Mouse (Mus musculus) hindbrain, embryonic 11.5 days (tissue): ENCODE results near the gene Gm10840. TPM values are rescaled to one million over a fixed set of nuclear protein-coding genes. Genes with fewer than 3 reads are reported as not detected.

Source experiments
- ATAC-seq: fragments of 200-750 bp; cut with Nextera tagmentation; 2 replicates; pipeline ENCODE4 v1.8.0; 2017; ENCODE audit warnings: mild to moderate bottlenecking, moderate TSS enrichment, moderate library complexity; ENCODE audit not compliant: low FRiP score
- DNase-seq: peaks from one replicate; pipeline ENCODE4 v3.0.0-alpha.2; 2015; ENCODE audit warnings: low spot score
- H3K27ac ChIP-seq: fragments of 300-500 bp; sonication (generic); 2 replicates; pipeline ENCODE4 v1.5.1; 2014; ENCODE audit warnings: mild to moderate bottlenecking, low read depth, low read length
- H3K27me3 ChIP-seq: fragments of 300-500 bp; sonication (generic); 2 replicates; pipeline ENCODE4 v1.6.1; 2014; ENCODE audit warnings: mild to moderate bottlenecking, low read length, moderate library complexity, mixed read lengths; ENCODE audit not compliant: control insufficient read depth, insufficient read depth
- H3K36me3 ChIP-seq: fragments of 300-500 bp; sonication (generic); 2 replicates; pipeline ENCODE4 v1.6.1; 2014; ENCODE audit warnings: mild to moderate bottlenecking, low read length, moderate library complexity, mixed read lengths; ENCODE audit not compliant: control insufficient read depth, insufficient read depth
- H3K4me1 ChIP-seq: fragments of 300-500 bp; sonication (generic); replicated peaks from 2 replicates; pipeline ENCODE4 v1.6.1; 2014; ENCODE audit warnings: low read length, mixed read lengths; ENCODE audit not compliant: control insufficient read depth, insufficient read depth
- H3K4me2 ChIP-seq: fragments of 300-500 bp; sonication (generic); replicated peaks from 2 replicates; pipeline ENCODE4 v1.6.1; 2014; ENCODE audit warnings: mild to moderate bottlenecking, low read depth, low read length
- H3K4me3 ChIP-seq: fragments of 300-500 bp; sonication (generic); 2 replicates; pipeline ENCODE4 v1.5.1; 2014; ENCODE audit warnings: low read depth, low read length
- H3K9ac ChIP-seq: fragments of 300-500 bp; sonication (generic); 2 replicates; pipeline ENCODE4 v1.6.1; 2014; ENCODE audit warnings: low read depth, low read length
- H3K9me3 ChIP-seq: fragments of 300-500 bp; sonication (generic); 2 replicates; pipeline ENCODE4 v1.6.1; 2016; ENCODE audit warnings: low read length; ENCODE audit not compliant: control insufficient read depth
- WGBS: fragments of 180-500 bp; shearing (Covaris S2); extraction: QIAGEN DNeasy Blood & Tissue Kit; methylation state at CpG from one replicate; pipeline ENCODE4 v1.1.7; 2014; 5-methylcytosine and 5-hydroxymethylcytosine counted together
- polyA plus RNA-seq: library from polyadenylated mRNA; unstranded; fragments of >200 nt; fragmentation: Nextera tagmentation; extraction: Ambion mirVana; gene quantifications from 2 replicates; pipeline ENCODE4 v1.2.1, GENCODE M21; 2014

The Gm10840 gene
- polyA plus RNA-seq, 1 experiment from 2014 or later: not detected

GRCm38 (mm10) chr11:106132516-106132915 lies 28.1 kb upstream of the Gm10840 start:
- H3K27me3 ChIP-seq: no peaks in the 10 kb centered on the region

GRCm38 (mm10) chr11:106134580-106135528 lies 25.8 kb upstream of the Gm10840 start:
- peak overlapping the region; percentile 72 for H3K27ac ChIP-seq

More at GRCm38 (mm10) chr11:106132516-106132915, 28.1 kb upstream of the Gm10840 start:
- no peak overlapping the region for H3K4me2 ChIP-seq
- H3K9me3 ChIP-seq: no peaks in the 10 kb centered on the region
- H3K9ac ChIP-seq: no peak overlapping the region
- no peak overlapping the region for H3K27ac ChIP-seq
- DNase-seq (no peak), ATAC-seq (no peak)
- H3K4me1 ChIP-seq: 0 out of 2 replicates have a peak, but pooled peaks cover 3% of the 10 kb centered on the region
- 0 out of 2 replicates have a peak, but pooled peaks cover 2% of the 10 kb centered on the region for H3K36me3 ChIP-seq
- 91% methylated on average over 5 of the region's 5 CpGs for WGBS
- no peak overlapping the region for H3K4me3 ChIP-seq

GRCm38 (mm10) chr11:106151219-106151618 lies 9.4 kb upstream of the Gm10840 start:
- Histone ChIP-seq H3K4me1 (no peaks in the 10 kb centered on the region), H3K27ac (no peak overlapping the region), H3K36me3 (peaks cover 14% of the 10 kb centered on the region), H3K9ac (no peak overlapping the region), H3K4me2 (no peak overlapping the region), H3K9me3 (no peaks in the 10 kb centered on the region), H3K27me3 (no peaks in the 10 kb centered on the region), H3K4me3 (no peak overlapping the region)
- 92% methylated on average over 3 of the region's 3 CpGs for WGBS
- ATAC-seq: no peak
- no peak for DNase-seq

More at GRCm38 (mm10) chr11:106134580-106135528, 25.8 kb upstream of the Gm10840 start:
- Histone ChIP-seq H3K9me3 (no peaks in the 10 kb centered on the region), H3K36me3 (0 out of 2 replicates have a peak, but pooled peaks cover 2% of the 10 kb centered on the region), H3K4me3 (no peak overlapping the region), H3K4me1 (0 out of 2 replicates have a peak, but pooled peaks cover 3% of the 10 kb centered on the region), H3K9ac (no peak overlapping the region), H3K4me2 (no peak overlapping the region), H3K27me3 (no peaks in the 10 kb centered on the region)
- no peak for ATAC-seq
- DNase-seq: peak; percentile 38
- WGBS: 36% methylated on average over 8 of the region's 8 CpGs

GRCm38 (mm10) chr11:106152132-106152531 lies 8.5 kb upstream of the Gm10840 start:
- Histone ChIP-seq H3K4me3 (no peak overlapping the region), H3K4me1 (no peaks in the 10 kb centered on the region), H3K9ac (no peak overlapping the region), H3K27ac (no peak overlapping the region), H3K36me3 (peaks cover 14% of the 10 kb centered on the region), H3K27me3 (no peaks in the 10 kb centered on the region), H3K4me2 (no peak overlapping the region), H3K9me3 (no peaks in the 10 kb centered on the region)
- DNase-seq (no peak), ATAC-seq (no peak)
- 80% methylated on average over 8 of the region's 8 CpGs for WGBS

GRCm38 (mm10) chr11:106154091-106154490 lies 6.6 kb upstream of the Gm10840 start:
- no peak for DNase-seq
- no peak overlapping the region; the same call in 1 of the 2 replicates for H3K27ac ChIP-seq
- no peaks in the 10 kb centered on the region for H3K9me3 ChIP-seq
- ATAC-seq: no peak
- no peak overlapping the region for H3K4me3 ChIP-seq
- no peak overlapping the region for H3K4me2 ChIP-seq
- peaks cover 14% of the 10 kb centered on the region for H3K36me3 ChIP-seq
- WGBS: 80% methylated on average over 5 of the region's 5 CpGs
- peaks cover 12% of the 10 kb centered on the region for H3K4me1 ChIP-seq
- no peaks in the 10 kb centered on the region for H3K27me3 ChIP-seq
- no peak overlapping the region for H3K9ac ChIP-seq

GRCm38 (mm10) chr11:106154770-106155169 lies 5.9 kb upstream of the Gm10840 start:
- H3K4me2 ChIP-seq: no peak overlapping the region
- peaks cover 10% of the 10 kb centered on the region for H3K36me3 ChIP-seq
- DNase-seq: no peak
- peaks cover 13% of the 10 kb centered on the region for H3K4me1 ChIP-seq
- no peaks in the 10 kb centered on the region for H3K9me3 ChIP-seq
- no peak for ATAC-seq
- H3K4me3 ChIP-seq: no peak overlapping the region
- H3K27me3 ChIP-seq: no peaks in the 10 kb centered on the region
- no peak overlapping the region for H3K9ac ChIP-seq
- WGBS: 70% methylated on average over 2 of the region's 2 CpGs
- no peak overlapping the region for H3K27ac ChIP-seq

- Histone ChIP-seq H3K9ac (no peak overlapping the region), H3K36me3 (peaks cover 5% of the 10 kb centered on the region), H3K27ac (no peak overlapping the region)
These were observed 4.9 kb upstream of the Gm10840 start for GRCm38 (mm10) chr11:106155761-106156160.

GRCm38 (mm10) chr11:106156257-106156656 lies 4.4 kb upstream of the Gm10840 start:
- peaks cover 18% of the 10 kb centered on the region for H3K4me1 ChIP-seq
- no peak overlapping the region for H3K4me2 ChIP-seq
- no peaks in the 10 kb centered on the region for H3K27me3 ChIP-seq
- no peak for ATAC-seq
- no peak overlapping the region for H3K4me3 ChIP-seq
- 100% methylated on average over 1 of the region's 1 CpGs for WGBS
- H3K9ac ChIP-seq: no peak overlapping the region
- H3K9me3 ChIP-seq: no peaks in the 10 kb centered on the region
- H3K36me3 ChIP-seq: peaks cover under 1% of the 10 kb centered on the region
- DNase-seq: no peak
- H3K27ac ChIP-seq: no peak overlapping the region

More at GRCm38 (mm10) chr11:106155761-106156160, 4.9 kb upstream of the Gm10840 start:
- Histone ChIP-seq H3K4me3 (no peak overlapping the region), H3K9me3 (no peaks in the 10 kb centered on the region), H3K4me2 (no peak overlapping the region), H3K27me3 (no peaks in the 10 kb centered on the region), H3K4me1 (peaks cover 14% of the 10 kb centered on the region)
- ATAC-seq (no peak), DNase-seq (no peak)
- 84% methylated on average over 3 of the region's 3 CpGs for WGBS
